Mouse (Mus musculus): ENCODE results near the gene Inppl1. TPM values are rescaled to one million over a fixed set of nuclear protein-coding genes. Genes with fewer than 3 reads are reported as not detected.
A peak's percentile ranks its signal among the peaks of the same experiment; 100 is the strongest.

Inppl1 gene
- 46.0 and 46.3 TPM in 2 replicates for polyA plus RNA-seq (2014; fragmentation: Nextera tagmentation; extraction: Ambion mirVana)

DNA sequence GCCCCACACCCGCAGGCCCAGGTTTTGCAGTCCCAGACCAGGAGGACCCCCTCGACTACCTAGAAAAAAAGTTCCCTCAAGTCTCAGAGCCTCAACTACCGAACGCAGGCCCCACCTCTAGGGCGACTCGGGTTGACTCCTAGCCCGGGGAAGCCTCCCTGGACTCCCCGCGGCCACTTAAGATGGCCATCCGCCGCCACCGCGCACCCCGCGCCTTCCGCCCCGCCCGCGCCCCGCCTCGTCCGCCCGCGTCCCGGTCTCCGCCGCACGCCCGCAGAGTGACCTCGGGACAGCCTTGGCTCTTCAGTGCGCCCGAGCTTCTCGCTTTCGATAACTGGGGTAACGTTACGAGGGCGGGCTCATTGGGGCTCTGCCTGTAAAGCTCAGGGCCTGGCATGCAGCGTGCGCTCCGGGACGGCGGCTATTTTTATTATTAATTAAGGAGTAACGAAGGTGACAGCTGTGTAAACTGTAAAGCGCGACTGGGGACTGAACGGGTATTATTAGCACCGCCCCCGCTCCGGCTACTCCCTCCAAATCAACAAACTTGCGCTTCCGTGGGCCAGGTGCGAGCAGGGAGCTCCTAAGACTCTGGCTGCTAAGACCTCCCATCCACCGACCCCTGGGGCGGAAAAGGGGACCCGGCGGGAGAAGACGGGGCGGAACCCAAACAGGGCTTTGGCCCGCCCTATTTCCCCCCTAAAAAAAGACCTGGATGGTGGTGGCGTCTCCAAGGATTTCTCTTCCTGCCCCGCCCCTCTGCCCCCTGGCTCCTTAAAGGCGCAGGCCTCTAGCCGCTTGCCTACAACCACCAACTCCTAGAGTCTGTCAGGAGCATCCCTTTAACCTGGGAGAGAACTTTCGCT lies at the start of gene Inppl1:
TSS of gene Inppl1 (minus strand) at position 624 of the 866 bp plus-strand sequence.
- Histone ChIP-seq H3K4me3 (ENCODE audit: low read depth, low read length) (peak within 1 kb of the TSS; percentile 87), H3K27ac (ENCODE audit: low read depth, low read length) (peak within 1 kb of the TSS; percentile 79), H3K9ac (ENCODE audit: low read length) (peak within 1 kb of the TSS; percentile 97), H3K4me1 (replicated peaks; ENCODE audit: control insufficient read depth, insufficient read depth, low read length) (peaks cover 20% of the 10 kb centered on the region), H3K36me3 (ENCODE audit: control insufficient read depth, insufficient read depth, low read length) (peaks cover 3% of the 10 kb centered on the region; the same call in 1 of the 2 replicates), H3K27me3 (ENCODE audit: control insufficient read depth, insufficient read depth, low read length) (no peaks in the 10 kb centered on the region), H3K9me3 (ENCODE audit: control insufficient read depth, low read length) (no peaks in the 10 kb centered on the region), H3K4me2 (ENCODE audit: low read depth, low read length, severe bottlenecking) (peak within 1 kb of the TSS; percentile 96)
- DNase-seq (ENCODE audit: low spot score): peak; percentile 91
- ATAC-seq (replicated peaks; ENCODE audit: low FRiP score): peak; percentile 84
- under 1% methylated on average over 64 of the region's 64 CpGs for WGBS

GRCm38 (mm10) chr7:101886274-101886673 lies 48.2 kb upstream of the Inppl1 start:
- Histone ChIP-seq H3K9ac (ENCODE audit: low read length) (no peak overlapping the region), H3K9me3 (ENCODE audit: control insufficient read depth, low read length) (no peaks in the 10 kb centered on the region), H3K36me3 (ENCODE audit: control insufficient read depth, insufficient read depth, low read length) (no peaks in the 10 kb centered on the region), H3K4me1 (replicated peaks; ENCODE audit: control insufficient read depth, insufficient read depth, low read length) (no peaks in the 10 kb centered on the region), H3K4me2 (ENCODE audit: low read depth, low read length, severe bottlenecking) (no peak overlapping the region), H3K27me3 (ENCODE audit: control insufficient read depth, insufficient read depth, low read length) (no peaks in the 10 kb centered on the region), H3K27ac (ENCODE audit: low read depth, low read length) (no peak overlapping the region), H3K4me3 (ENCODE audit: low read depth, low read length) (no peak overlapping the region)
- 87% methylated on average over 6 of the region's 6 CpGs for WGBS
- ATAC-seq (replicated peaks; ENCODE audit: low FRiP score) (no peak), DNase-seq (ENCODE audit: low spot score) (no peak)

DNA sequence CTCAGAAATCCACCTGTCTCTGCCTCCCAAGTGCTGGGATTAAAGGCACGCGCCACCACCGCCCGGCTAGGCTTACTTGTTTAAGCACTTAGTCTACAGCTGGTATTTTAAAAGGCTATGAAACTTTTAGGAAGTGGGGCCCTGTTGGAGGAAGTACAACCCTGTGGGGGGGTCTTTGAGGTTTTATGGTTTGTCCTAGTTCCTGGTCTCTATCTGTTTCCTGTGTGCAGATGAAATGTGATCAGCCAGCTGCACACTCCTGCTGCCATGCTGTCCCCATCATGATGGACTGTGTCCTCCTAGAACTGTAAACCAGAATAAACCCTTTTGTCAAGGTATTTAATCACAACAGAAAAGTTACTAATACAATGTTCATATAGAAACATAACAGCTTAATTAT lies 46.1 kb upstream of the Inppl1 start:
- no peak overlapping the region for H3K9ac ChIP-seq (ENCODE audit: low read length)
- DNase-seq (ENCODE audit: low spot score) (no peak), ATAC-seq (replicated peaks; ENCODE audit: low FRiP score) (no peak)
- no peak overlapping the region for H3K4me3 ChIP-seq (ENCODE audit: low read depth, low read length)
- no peaks in the 10 kb centered on the region for H3K9me3 ChIP-seq (ENCODE audit: control insufficient read depth, low read length)
- H3K36me3 ChIP-seq (ENCODE audit: control insufficient read depth, insufficient read depth, low read length): no peaks in the 10 kb centered on the region
- no peaks in the 10 kb centered on the region for H3K4me1 ChIP-seq (replicated peaks; ENCODE audit: control insufficient read depth, insufficient read depth, low read length)
- no peaks in the 10 kb centered on the region for H3K27me3 ChIP-seq (ENCODE audit: control insufficient read depth, insufficient read depth, low read length)
- H3K27ac ChIP-seq (ENCODE audit: low read depth, low read length): no peak overlapping the region
- 93% methylated on average over 4 of the region's 4 CpGs for WGBS
- H3K4me2 ChIP-seq (ENCODE audit: low read depth, low read length, severe bottlenecking): no peak overlapping the region

DNA sequence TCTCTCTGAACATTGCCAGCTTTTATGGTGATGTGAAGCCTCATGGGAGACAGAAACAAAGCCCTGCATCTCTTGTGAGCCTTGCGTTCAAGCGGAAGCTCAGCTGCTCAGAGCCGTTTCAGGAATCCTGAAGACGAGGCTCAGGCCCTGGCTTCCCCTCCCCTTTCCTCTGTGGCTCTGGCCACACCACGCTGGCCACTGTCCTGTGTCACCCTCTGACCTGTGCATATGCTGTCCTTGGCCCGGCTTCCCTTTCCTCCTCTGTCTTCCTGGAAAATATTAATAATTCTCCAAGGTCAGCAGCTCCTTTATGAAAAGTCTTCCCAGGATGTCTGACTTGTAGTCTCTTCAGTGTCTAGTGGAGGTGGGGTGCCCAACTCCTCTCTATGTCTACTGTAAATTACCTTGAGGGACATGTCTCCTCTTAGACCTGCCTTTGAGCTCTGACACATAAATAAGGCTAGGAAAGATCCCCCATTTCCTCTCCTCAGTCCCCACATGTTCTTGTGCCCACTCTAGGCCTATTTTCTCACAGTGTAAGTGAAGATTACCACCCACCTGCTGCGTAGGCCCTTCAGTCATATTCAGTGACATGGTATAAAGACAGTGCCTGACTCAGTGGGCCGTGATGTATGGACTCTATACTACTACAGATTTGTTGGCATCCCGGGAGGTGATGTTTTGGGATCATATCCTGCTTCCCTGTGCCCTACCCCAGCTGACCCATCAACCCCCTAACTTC lies 44.6 kb upstream of the Inppl1 start:
- no peak overlapping the region for H3K9ac ChIP-seq (ENCODE audit: low read length)
- H3K4me2 ChIP-seq (ENCODE audit: low read depth, low read length, severe bottlenecking): no peak overlapping the region
- WGBS: 68% methylated on average over 9 of the region's 9 CpGs
- no peaks in the 10 kb centered on the region for H3K36me3 ChIP-seq (ENCODE audit: control insufficient read depth, insufficient read depth, low read length)
- no peak overlapping the region for H3K27ac ChIP-seq (ENCODE audit: low read depth, low read length)
- no peak overlapping the region for H3K4me3 ChIP-seq (ENCODE audit: low read depth, low read length)
- no peaks in the 10 kb centered on the region for H3K9me3 ChIP-seq (ENCODE audit: control insufficient read depth, low read length)
- DNase-seq (ENCODE audit: low spot score): no peak
- ATAC-seq (replicated peaks; ENCODE audit: low FRiP score): no peak
- no peaks in the 10 kb centered on the region for H3K27me3 ChIP-seq (ENCODE audit: control insufficient read depth, insufficient read depth, low read length)
- no peaks in the 10 kb centered on the region for H3K4me1 ChIP-seq (replicated peaks; ENCODE audit: control insufficient read depth, insufficient read depth, low read length)

GRCm38 (mm10) chr7:101880855-101881254 lies 42.8 kb upstream of the Inppl1 start:
- Histone ChIP-seq H3K9me3 (ENCODE audit: control insufficient read depth, low read length) (no peaks in the 10 kb centered on the region), H3K4me3 (ENCODE audit: low read depth, low read length) (no peak overlapping the region), H3K4me2 (ENCODE audit: low read depth, low read length, severe bottlenecking) (no peak overlapping the region), H3K4me1 (replicated peaks; ENCODE audit: control insufficient read depth, insufficient read depth, low read length) (no peaks in the 10 kb centered on the region), H3K36me3 (ENCODE audit: control insufficient read depth, insufficient read depth, low read length) (no peaks in the 10 kb centered on the region), H3K27ac (ENCODE audit: low read depth, low read length) (no peak overlapping the region), H3K9ac (ENCODE audit: low read length) (no peak overlapping the region), H3K27me3 (ENCODE audit: control insufficient read depth, insufficient read depth, low read length) (no peaks in the 10 kb centered on the region)
- 72% methylated on average over 4 of the region's 4 CpGs for WGBS
- ATAC-seq (replicated peaks; ENCODE audit: low FRiP score) (no peak), DNase-seq (ENCODE audit: low spot score) (no peak)

DNA sequence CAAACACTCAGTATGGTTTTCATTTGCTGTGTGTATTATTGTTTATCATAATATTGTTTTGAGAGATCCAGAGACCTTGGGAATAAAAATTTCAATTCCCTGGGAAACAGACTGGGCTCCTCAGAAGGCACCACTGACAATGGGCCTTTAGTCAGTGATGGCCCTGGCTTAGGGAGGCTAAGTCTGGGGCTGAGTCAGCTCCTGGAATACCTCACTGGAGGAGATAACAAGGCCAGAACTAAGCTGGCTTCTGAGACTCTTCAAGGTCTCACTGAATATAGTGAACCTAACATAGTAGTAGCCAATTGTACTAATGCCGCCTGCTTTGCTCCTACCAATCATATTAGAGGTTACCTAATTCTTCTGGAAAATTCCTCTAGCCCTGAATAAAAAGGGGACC lies 37.9 kb upstream of the Inppl1 start:
- Histone ChIP-seq H3K27ac (ENCODE audit: low read depth, low read length) (no peak overlapping the region), H3K27me3 (ENCODE audit: control insufficient read depth, insufficient read depth, low read length) (no peaks in the 10 kb centered on the region), H3K36me3 (ENCODE audit: control insufficient read depth, insufficient read depth, low read length) (no peaks in the 10 kb centered on the region), H3K4me3 (ENCODE audit: low read depth, low read length) (no peak overlapping the region), H3K9ac (ENCODE audit: low read length) (no peak overlapping the region), H3K9me3 (ENCODE audit: control insufficient read depth, low read length) (no peaks in the 10 kb centered on the region), H3K4me1 (replicated peaks; ENCODE audit: control insufficient read depth, insufficient read depth, low read length) (no peaks in the 10 kb centered on the region), H3K4me2 (ENCODE audit: low read depth, low read length, severe bottlenecking) (no peak overlapping the region)
- WGBS: 79% methylated on average over 1 of the region's 1 CpGs
- no peak for ATAC-seq (replicated peaks; ENCODE audit: low FRiP score)
- DNase-seq (ENCODE audit: low spot score): no peak

DNA sequence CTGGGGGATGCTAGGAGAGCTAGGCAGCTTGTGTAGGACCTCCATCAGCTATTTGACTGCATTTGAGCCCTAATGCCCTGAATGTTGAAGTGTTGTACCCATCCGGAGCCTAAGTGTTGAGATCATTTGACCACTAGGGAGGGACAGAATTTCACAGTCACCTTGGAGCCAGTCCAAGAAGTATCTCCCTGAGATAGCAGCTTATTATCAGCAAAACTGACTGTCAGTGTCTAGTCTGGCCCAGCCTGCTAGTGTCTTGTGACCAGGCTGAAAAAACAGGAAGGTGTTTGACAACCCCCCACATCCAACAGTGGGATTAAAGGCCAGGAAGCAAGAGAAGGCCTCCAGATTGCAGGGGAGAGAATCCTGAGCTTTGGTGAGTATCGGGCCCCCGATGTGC lies 33.3 kb upstream of the Inppl1 start:
- Histone ChIP-seq H3K27ac (ENCODE audit: low read depth, low read length) (no peak overlapping the region), H3K9ac (ENCODE audit: low read length) (no peak overlapping the region), H3K4me3 (ENCODE audit: low read depth, low read length) (no peak overlapping the region), H3K9me3 (ENCODE audit: control insufficient read depth, low read length) (no peaks in the 10 kb centered on the region), H3K4me2 (ENCODE audit: low read depth, low read length, severe bottlenecking) (no peak overlapping the region), H3K27me3 (ENCODE audit: control insufficient read depth, insufficient read depth, low read length) (no peaks in the 10 kb centered on the region), H3K36me3 (ENCODE audit: control insufficient read depth, insufficient read depth, low read length) (no peaks in the 10 kb centered on the region), H3K4me1 (replicated peaks; ENCODE audit: control insufficient read depth, insufficient read depth, low read length) (no peaks in the 10 kb centered on the region)
- ATAC-seq (replicated peaks; ENCODE audit: low FRiP score) (no peak), DNase-seq (ENCODE audit: low spot score) (no peak)
- WGBS: 83% methylated on average over 3 of the region's 3 CpGs

- Histone ChIP-seq H3K27me3 (ENCODE audit: control insufficient read depth, insufficient read depth, low read length) (no peaks in the 10 kb centered on the region), H3K4me1 (replicated peaks; ENCODE audit: control insufficient read depth, insufficient read depth, low read length) (no peaks in the 10 kb centered on the region), H3K36me3 (ENCODE audit: control insufficient read depth, insufficient read depth, low read length) (no peaks in the 10 kb centered on the region), H3K9ac (ENCODE audit: low read length) (no peak within 1 kb of the TSS), H3K4me2 (ENCODE audit: low read depth, low read length, severe bottlenecking) (no peak within 1 kb of the TSS), H3K9me3 (ENCODE audit: control insufficient read depth, low read length) (no peaks in the 10 kb centered on the region), H3K4me3 (ENCODE audit: low read depth, low read length) (no peak within 1 kb of the TSS), H3K27ac (ENCODE audit: low read depth, low read length) (no peak within 1 kb of the TSS)
- ATAC-seq (replicated peaks; ENCODE audit: low FRiP score) (no peak), DNase-seq (ENCODE audit: low spot score) (no peak)
- WGBS: 85% methylated on average over 2 of the region's 2 CpGs
Measured at GRCm38 (mm10) chr7:101870629-101871028, 32.6 kb upstream of the Inppl1 start, which contains the start of gene Folr1. Gene Folr1 (minus strand): TSS chr7:101870788.
